Mouse (Mus musculus) forebrain, embryonic 16.5 days (tissue): Measurements from ENCODE around the gene Sipa1. TPM values are rescaled to one million over a fixed set of nuclear protein-coding genes. Genes with fewer than 3 reads are reported as not detected.
A peak's percentile ranks its signal among the peaks of the same experiment; 100 is the strongest.

ENCODE experiments used
- ATAC-seq: fragments of 200-750 bp; cut with Nextera tagmentation; 2 replicates; pipeline ENCODE4 v1.8.0; 2017; ENCODE audit warnings: mild to moderate bottlenecking, moderate library complexity
- H3K27ac ChIP-seq: fragments of 300-500 bp; sonication (generic); 2 replicates; pipeline ENCODE4 v1.5.1; 2014; ENCODE audit warnings: low read length, control low read depth
- H3K27me3 ChIP-seq: fragments of 300-500 bp; sonication (generic); replicated peaks from 2 replicates; pipeline ENCODE4 v1.6.1; 2014; ENCODE audit warnings: low read length; ENCODE audit not compliant: control insufficient read depth, insufficient read depth
- H3K36me3 ChIP-seq: fragments of 300-500 bp; sonication (generic); 2 replicates; pipeline ENCODE4 v1.6.1; 2014; ENCODE audit not compliant: control insufficient read depth, insufficient read depth
- H3K4me1 ChIP-seq: fragments of 300-500 bp; sonication (generic); replicated peaks from 2 replicates; pipeline ENCODE4 v1.6.1; 2014; ENCODE audit warnings: low read length; ENCODE audit not compliant: control insufficient read depth, insufficient read depth
- H3K4me2 ChIP-seq: fragments of 300-500 bp; sonication (generic); 2 replicates; pipeline ENCODE4 v1.6.1; 2014; ENCODE audit warnings: mild to moderate bottlenecking, low read length, control low read depth
- H3K4me3 ChIP-seq: fragments of 300-500 bp; sonication (generic); replicated peaks from 2 replicates; pipeline ENCODE4 v1.5.1; 2014; ENCODE audit warnings: mild to moderate bottlenecking, low read length, control low read depth
- H3K9ac ChIP-seq: fragments of 300-500 bp; sonication (generic); replicated peaks from 2 replicates; pipeline ENCODE4 v1.6.1; 2014; ENCODE audit warnings: low read depth, low read length, control low read depth
- H3K9me3 ChIP-seq: fragments of 300-500 bp; sonication (generic); 2 replicates; pipeline ENCODE4 v1.6.1; 2016; ENCODE audit warnings: low read length; ENCODE audit not compliant: control insufficient read depth
- WGBS: fragments of 180-500 bp; shearing (Covaris S2); extraction: QIAGEN DNeasy Blood & Tissue Kit; methylation state at CpG from one replicate; pipeline ENCODE4 v1.1.7; 2014; 5-methylcytosine and 5-hydroxymethylcytosine counted together
- polyA plus RNA-seq: library from polyadenylated mRNA; unstranded; fragments of >200 nt; fragmentation: Nextera tagmentation; extraction: Ambion mirVana; gene quantifications from 2 replicates; pipeline ENCODE4 v1.2.1, GENCODE M21; 2015

Gene Sipa1
- 14.3 and 15.1 TPM in 2 replicates for polyA plus RNA-seq

GRCm38 (mm10) chr19:5662981-5663913, at the start of gene Sipa1:
Sipa1 (minus strand) TSS chr19:5663707.
- peak within 1 kb of the TSS; percentile 51 for H3K4me2 ChIP-seq
- H3K4me1 ChIP-seq = peaks cover 9% of the 10 kb centered on the region
- H3K27me3 ChIP-seq = no peaks in the 10 kb centered on the region
- peak within 1 kb of the TSS; percentile 51 for H3K9ac ChIP-seq
- H3K9me3 ChIP-seq = no peaks in the 10 kb centered on the region
- H3K36me3 ChIP-seq = peaks cover 10% of the 10 kb centered on the region; the same call in 1 of the 2 replicates
- peak; percentile 92 for ATAC-seq
- peak within 1 kb of the TSS; percentile 39 for H3K4me3 ChIP-seq
- 2% methylated on average over 31 of the region's 32 CpGs for WGBS
- no peak within 1 kb of the TSS for H3K27ac ChIP-seq

GRCm38 (mm10) chr19:5713255-5713654, 49.7 kb upstream of the Sipa1 start:
- 81% methylated on average over 5 of the region's 5 CpGs for WGBS
- Histone ChIP-seq H3K4me2 (no peak overlapping the region), H3K9ac (no peak overlapping the region), H3K4me1 (peaks cover 22% of the 10 kb centered on the region), H3K27ac (no peak overlapping the region), H3K9me3 (no peaks in the 10 kb centered on the region), H3K27me3 (no peaks in the 10 kb centered on the region), H3K4me3 (no peak overlapping the region), H3K36me3 (peaks cover 22% of the 10 kb centered on the region)
- ATAC-seq = no peak

GRCm38 (mm10) chr19:5711907-5712460, 48.5 kb upstream of the Sipa1 start:
- Histone ChIP-seq H3K4me3 (no peak overlapping the region), H3K27ac (no peak overlapping the region), H3K9me3 (no peaks in the 10 kb centered on the region), H3K36me3 (peaks cover 27% of the 10 kb centered on the region), H3K4me1 (peaks cover 17% of the 10 kb centered on the region), H3K27me3 (no peaks in the 10 kb centered on the region), H3K9ac (no peak overlapping the region), H3K4me2 (no peak overlapping the region)
- 92% methylated on average over 14 of the region's 14 CpGs for WGBS
- no peak for ATAC-seq

DNA sequence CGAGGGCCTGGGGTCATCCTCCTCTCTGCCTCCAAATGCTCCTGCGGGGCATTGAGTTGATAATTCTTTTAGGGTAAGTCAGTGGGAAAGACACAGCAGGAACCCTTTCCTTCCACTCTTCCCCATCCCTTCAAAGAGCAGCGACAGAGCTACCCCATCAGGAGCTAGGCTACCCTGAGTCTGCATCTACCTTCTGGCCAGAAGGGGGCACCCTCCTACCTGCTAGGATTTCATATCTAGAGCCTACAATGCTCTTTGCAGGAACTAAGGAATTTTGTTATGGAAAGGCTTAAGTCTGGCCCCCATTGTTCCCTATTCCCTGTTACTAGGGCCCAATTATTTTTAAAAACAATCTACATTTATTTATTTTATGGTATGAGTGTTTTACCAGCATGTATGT, 47.7 kb upstream of the Sipa1 start:
- no peak overlapping the region for H3K27ac ChIP-seq
- peaks cover 9% of the 10 kb centered on the region for H3K4me1 ChIP-seq
- no peaks in the 10 kb centered on the region for H3K9me3 ChIP-seq
- no peak overlapping the region for H3K4me2 ChIP-seq
- peaks cover 30% of the 10 kb centered on the region for H3K36me3 ChIP-seq
- 6% methylated on average over 3 of the region's 3 CpGs for WGBS
- no peak overlapping the region for H3K9ac ChIP-seq
- ATAC-seq = no peak
- no peak overlapping the region for H3K4me3 ChIP-seq
- H3K27me3 ChIP-seq = no peaks in the 10 kb centered on the region

DNA sequence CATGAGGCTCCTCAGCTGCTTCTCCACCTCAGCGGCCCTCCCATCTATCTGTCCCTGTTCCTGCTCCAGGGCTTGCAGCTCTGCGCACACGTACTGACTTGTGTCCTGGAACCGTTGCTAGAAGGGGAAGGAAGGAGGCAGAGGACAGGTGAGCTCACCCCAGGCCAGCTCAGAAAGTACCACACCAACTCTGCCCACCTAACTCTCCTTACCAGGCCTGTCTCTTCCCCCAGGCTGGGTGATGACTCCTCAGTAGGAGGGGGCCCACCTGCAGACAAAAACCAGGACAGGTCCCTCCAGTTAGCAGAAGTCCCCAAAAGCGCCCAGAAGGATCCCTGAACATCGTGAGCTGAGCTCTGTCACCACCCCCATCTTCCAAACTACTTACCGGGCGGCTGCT, 47.1 kb upstream of the Sipa1 start:
- no peak for ATAC-seq
- Histone ChIP-seq H3K27me3 (no peaks in the 10 kb centered on the region), H3K4me2 (no peak overlapping the region), H3K9me3 (no peaks in the 10 kb centered on the region), H3K4me1 (peaks cover 7% of the 10 kb centered on the region; the same call in 1 of the 2 replicates), H3K4me3 (no peak overlapping the region), H3K9ac (no peak overlapping the region), H3K36me3 (peaks cover 30% of the 10 kb centered on the region), H3K27ac (no peak overlapping the region)
- 75% methylated on average over 8 of the region's 8 CpGs for WGBS

DNA sequence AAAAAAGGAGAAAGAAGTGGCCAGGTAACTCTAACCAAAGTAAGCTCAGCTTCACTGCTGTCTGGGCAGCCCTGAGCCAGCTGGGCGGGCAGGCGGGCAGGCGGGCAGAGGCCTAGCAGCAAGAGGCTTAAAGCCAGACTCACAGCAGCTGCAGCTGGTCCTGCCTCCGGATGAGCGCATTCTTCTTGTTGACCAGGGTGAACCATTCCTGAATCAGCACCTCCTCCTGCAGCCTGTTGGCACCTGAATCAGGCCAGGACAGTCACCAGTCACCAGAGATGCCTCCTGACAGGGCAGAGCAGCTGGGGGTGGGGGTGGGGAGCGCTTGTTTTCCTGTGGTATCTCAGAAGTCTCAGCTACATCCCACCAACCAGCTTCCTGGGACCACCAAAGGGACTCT, 46.6 kb upstream of the Sipa1 start:
- Histone ChIP-seq H3K9me3 (no peaks in the 10 kb centered on the region), H3K27ac (no peak overlapping the region), H3K9ac (no peak overlapping the region), H3K4me1 (peaks cover 7% of the 10 kb centered on the region; the same call in 1 of the 2 replicates), H3K27me3 (no peaks in the 10 kb centered on the region), H3K4me2 (no peak overlapping the region), H3K4me3 (no peak overlapping the region), H3K36me3 (peaks cover 27% of the 10 kb centered on the region)
- 96% methylated on average over 6 of the region's 6 CpGs for WGBS
- no peak for ATAC-seq

GRCm38 (mm10) chr19:5704801-5705571, 41.5 kb upstream of the Sipa1 start:
- Histone ChIP-seq H3K4me2 (no peak overlapping the region), H3K9me3 (no peaks in the 10 kb centered on the region), H3K27me3 (no peaks in the 10 kb centered on the region), H3K4me1 (no peaks in the 10 kb centered on the region), H3K9ac (no peak overlapping the region), H3K36me3 (peaks cover 32% of the 10 kb centered on the region), H3K27ac (no peak overlapping the region; the same call in 1 of the 2 replicates), H3K4me3 (no peak overlapping the region)
- WGBS = 45% methylated on average over 10 of the region's 10 CpGs
- ATAC-seq = peak; percentile 21; the same call in 1 of the 2 replicates

DNA sequence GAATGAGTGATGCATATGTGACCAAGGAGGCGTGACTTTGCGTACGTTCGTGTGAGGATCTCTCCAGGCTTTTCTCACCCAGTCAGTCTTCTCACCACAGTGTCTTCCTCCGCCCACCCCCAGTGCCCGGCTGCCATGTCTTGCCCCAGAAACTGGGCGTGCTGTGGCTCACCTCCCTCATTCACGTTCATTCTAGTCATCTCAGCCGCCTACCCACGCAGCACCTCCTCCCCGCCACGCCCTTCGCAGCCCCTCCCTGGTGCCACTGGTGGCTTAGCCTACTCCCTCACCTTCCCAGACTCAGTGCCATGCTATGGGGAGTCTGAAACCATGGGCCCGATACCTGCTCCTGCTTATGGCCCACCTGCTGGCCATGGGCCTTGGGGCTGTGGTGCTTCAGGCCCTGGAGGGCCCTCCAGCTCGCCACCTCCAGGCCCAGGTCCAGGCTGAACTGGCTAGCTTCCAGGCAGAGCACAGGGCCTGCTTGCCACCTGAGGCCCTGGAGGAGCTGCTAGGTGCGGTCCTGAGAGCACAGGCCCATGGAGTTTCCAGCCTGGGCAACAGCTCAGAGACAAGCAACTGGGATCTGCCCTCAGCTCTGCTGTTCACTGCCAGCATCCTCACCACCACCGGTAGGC, 40.8 kb upstream of the Sipa1 start, which contains the start of gene Kcnk7:
TSS of gene Kcnk7 (plus strand) at position 205 of the 638 bp plus-strand sequence.
- ATAC-seq = 0 out of 2 replicates have a peak, but pooled peaks have one; percentile 5
- peaks cover 30% of the 10 kb centered on the region for H3K36me3 ChIP-seq

More for the DNA sequence above, 40.8 kb upstream of the Sipa1 start, which contains the start of gene Kcnk7:
- Histone ChIP-seq H3K27ac (no peak within 1 kb of the TSS; the same call in 1 of the 2 replicates), H3K27me3 (no peaks in the 10 kb centered on the region), H3K9me3 (no peaks in the 10 kb centered on the region), H3K4me3 (no peak within 1 kb of the TSS), H3K4me2 (no peak within 1 kb of the TSS), H3K9ac (no peak within 1 kb of the TSS), H3K4me1 (no peaks in the 10 kb centered on the region)
- 77% methylated on average over 17 of the region's 17 CpGs for WGBS
